Mouse (Mus musculus) midbrain, postnatal 0 days (tissue): ENCODE measurements around the gene Klhl3. TPM values are rescaled to one million over a fixed set of nuclear protein-coding genes. Genes with fewer than 3 reads are reported as not detected.

Experiments
- ATAC-seq: fragments of 200-750 bp; cut with Nextera tagmentation; 2 replicates; pipeline ENCODE4 v1.8.0; 2017; ENCODE audit warnings: moderate number of reproducible peaks, mild to moderate bottlenecking, moderate TSS enrichment, moderate library complexity; ENCODE audit not compliant: low FRiP score
- DNase-seq: peaks from one replicate; pipeline ENCODE4 v3.0.0-alpha.2; 2015; ENCODE audit warnings: low spot score
- H3K27ac ChIP-seq: fragments of 300-500 bp; sonication (generic); 2 replicates; pipeline ENCODE4 v1.5.1; 2014; ENCODE audit warnings: low read depth, mild to moderate bottlenecking, low read length, mixed read lengths
- H3K27me3 ChIP-seq: fragments of 300-500 bp; sonication (generic); 2 replicates; pipeline ENCODE4 v1.6.1; 2014; ENCODE audit warnings: low read length, control low read depth, mixed read lengths; ENCODE audit not compliant: insufficient read depth
- H3K36me3 ChIP-seq: fragments of 300-500 bp; sonication (generic); 2 replicates; pipeline ENCODE4 v1.6.1; 2014; ENCODE audit warnings: low read length, control low read depth, mixed read lengths; ENCODE audit not compliant: insufficient read depth
- H3K4me1 ChIP-seq: fragments of 300-500 bp; sonication (generic); 2 replicates; pipeline ENCODE4 v1.6.1; 2014; ENCODE audit warnings: mild to moderate bottlenecking, control low read depth, antibody characterized with exemption, low read length, mixed read lengths; ENCODE audit not compliant: insufficient read depth
- H3K4me2 ChIP-seq: fragments of 300-500 bp; sonication (generic); 2 replicates; pipeline ENCODE4 v1.6.1; 2014; ENCODE audit warnings: low read depth, mild to moderate bottlenecking, low read length, mixed read lengths; ENCODE audit not compliant: poor library complexity, severe bottlenecking
- H3K4me3 ChIP-seq: fragments of 300-500 bp; sonication (generic); 2 replicates; pipeline ENCODE4 v1.5.1; 2014; ENCODE audit warnings: low read depth, mild to moderate bottlenecking, low read length, moderate library complexity
- H3K9ac ChIP-seq: fragments of 300-500 bp; sonication (generic); replicated peaks from 2 replicates; pipeline ENCODE4 v1.6.1; 2014; ENCODE audit warnings: mild to moderate bottlenecking, low read length, moderate library complexity, mixed read lengths; ENCODE audit not compliant: poor library complexity, severe bottlenecking
- H3K9me3 ChIP-seq: fragments of 300-500 bp; sonication (generic); 2 replicates; pipeline ENCODE4 v1.6.1; 2016; ENCODE audit warnings: low read length, control low read depth
- CTCF ChIP-seq: IDR thresholded peaks from 2 replicates; pipeline ENCODE4 v1.5.1; 2016; ENCODE audit warnings: antibody characterized with exemption, mild to moderate bottlenecking
- WGBS: fragments of 180-500 bp; shearing (Covaris S2); extraction: QIAGEN DNeasy Blood & Tissue Kit; methylation state at CpG from one replicate; pipeline ENCODE4 v1.1.7; 2014; 5-methylcytosine and 5-hydroxymethylcytosine counted together
- polyA plus RNA-seq: library from polyadenylated mRNA; unstranded; fragments of >200 nt; fragmentation: Nextera tagmentation; extraction: Ambion mirVana; gene quantifications from 2 replicates; pipeline ENCODE4 v1.2.1, GENCODE M21; 2015
- total RNA-seq: library from RNA; depleted of rRNA; stranded (reverse); fragments of >200 nt; gene quantifications from 2 replicates; pipeline ENCODE4 v1.2.3, GENCODE M21; 2014

Gene Klhl3
- total and polyA plus RNA-seq, 2 experiments from 2014 or later = 11.2 to 13.4 TPM

DNA sequence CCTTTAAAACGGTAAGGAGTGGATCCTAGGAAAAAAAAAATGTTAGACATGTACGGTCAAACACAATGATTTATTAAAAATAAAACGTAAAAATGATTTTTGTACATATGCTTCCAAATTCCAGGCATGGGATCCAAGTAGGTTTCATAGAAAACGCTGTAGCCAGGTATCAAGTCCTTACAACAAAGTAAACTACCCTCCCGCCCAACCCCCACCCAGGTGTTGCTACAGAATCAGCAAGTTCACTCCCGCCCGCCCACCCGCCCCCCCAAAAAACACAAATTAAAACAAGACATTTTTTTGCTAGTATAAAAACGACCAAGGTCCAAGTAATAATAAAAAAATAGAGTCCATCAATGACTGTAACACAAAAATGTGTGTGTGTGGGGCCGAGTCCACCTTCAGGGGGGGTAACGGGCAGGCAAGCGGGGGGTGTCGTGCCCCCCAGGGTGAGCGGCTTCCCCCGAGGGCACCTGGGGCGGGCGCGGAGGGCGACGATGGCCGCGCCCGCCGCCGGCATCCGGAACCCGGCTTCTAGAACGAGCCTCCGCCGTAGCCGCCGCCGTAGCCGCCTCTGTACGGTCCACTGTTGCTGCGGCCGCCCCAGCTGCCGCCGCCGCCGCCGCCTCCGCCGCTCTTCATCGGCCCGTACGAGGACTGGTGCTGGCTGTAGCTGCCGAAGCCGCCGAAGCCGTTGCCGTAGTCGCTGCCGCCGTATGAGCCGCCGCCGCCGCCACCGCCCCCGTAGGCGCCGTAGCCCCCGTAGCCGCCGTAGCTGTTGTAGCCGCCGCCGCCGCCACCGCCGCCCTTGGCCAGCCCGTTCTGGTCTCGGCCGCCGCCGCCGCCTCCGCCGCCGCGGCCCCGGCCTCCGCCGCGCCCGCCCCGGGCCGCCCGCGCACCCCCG lies 13.7 kb upstream of the Klhl3 start:
- H3K4me3 ChIP-seq = peak overlapping the region; percentile 92
- H3K27me3 ChIP-seq = no peaks in the 10 kb centered on the region
- peaks cover 3% of the 10 kb centered on the region; the same call in 1 of the 2 replicates for H3K4me1 ChIP-seq
- no peak for TF ChIP-seq CTCF
- peak overlapping the region; percentile 100 for H3K27ac ChIP-seq
- H3K9ac ChIP-seq = peak overlapping the region; percentile 100
- H3K36me3 ChIP-seq = no peaks in the 10 kb centered on the region
- DNase-seq = no peak
- WGBS = under 1% methylated on average over 52 of the region's 92 CpGs
- H3K9me3 ChIP-seq = no peaks in the 10 kb centered on the region
- H3K4me2 ChIP-seq = peak overlapping the region; percentile 87
- ATAC-seq = no peak

DNA sequence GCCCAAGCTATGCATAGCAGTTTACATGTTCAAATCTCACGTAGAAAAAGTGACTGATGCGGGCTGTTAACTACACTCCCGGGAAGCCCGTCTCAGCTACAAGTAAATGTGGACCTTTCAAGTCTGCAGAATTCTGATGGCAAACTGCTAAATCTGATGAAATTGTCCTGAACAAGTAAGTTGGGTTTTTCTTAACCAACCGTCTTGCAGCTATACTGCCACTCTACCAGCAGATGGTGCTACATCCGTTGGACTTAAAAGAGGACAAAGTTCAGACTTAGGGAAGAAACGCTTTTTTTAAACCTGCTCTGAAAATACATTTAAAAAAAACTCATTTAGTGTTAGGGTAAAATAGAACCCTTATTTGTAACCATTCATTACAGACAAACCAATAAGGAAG lies 12.7 kb upstream of the Klhl3 start:
- H3K9me3 ChIP-seq = no peaks in the 10 kb centered on the region
- H3K4me3 ChIP-seq = peak overlapping the region; percentile 92
- H3K27me3 ChIP-seq = no peaks in the 10 kb centered on the region
- H3K4me1 ChIP-seq = peaks cover 3% of the 10 kb centered on the region; the same call in 1 of the 2 replicates
- peak; percentile 89 for TF ChIP-seq CTCF
- 32% methylated on average over 7 of the region's 7 CpGs for WGBS
- H3K4me2 ChIP-seq = peak overlapping the region; percentile 87
- H3K9ac ChIP-seq = no peak overlapping the region
- no peaks in the 10 kb centered on the region for H3K36me3 ChIP-seq
- ATAC-seq (no peak), DNase-seq (peak; percentile 76)
- no peak overlapping the region for H3K27ac ChIP-seq

GRCm38 (mm10) chr13:58124989-58125388 lies 11.6 kb upstream of the Klhl3 start:
- no peak for TF ChIP-seq CTCF
- Histone ChIP-seq H3K4me2 (no peak overlapping the region), H3K27ac (no peak overlapping the region), H3K9ac (no peak overlapping the region), H3K36me3 (no peaks in the 10 kb centered on the region), H3K4me3 (no peak overlapping the region), H3K4me1 (peaks cover 3% of the 10 kb centered on the region; the same call in 1 of the 2 replicates), H3K27me3 (no peaks in the 10 kb centered on the region), H3K9me3 (no peaks in the 10 kb centered on the region)
- DNase-seq (no peak), ATAC-seq (no peak)
- WGBS = 71% methylated on average over 2 of the region's 2 CpGs

GRCm38 (mm10) chr13:58124278-58124677 lies 10.9 kb upstream of the Klhl3 start:
- no peak for TF ChIP-seq CTCF
- Histone ChIP-seq H3K4me3 (no peak overlapping the region), H3K9me3 (no peaks in the 10 kb centered on the region), H3K27me3 (no peaks in the 10 kb centered on the region), H3K36me3 (no peaks in the 10 kb centered on the region), H3K27ac (no peak overlapping the region), H3K9ac (no peak overlapping the region), H3K4me1 (peaks cover 3% of the 10 kb centered on the region; the same call in 1 of the 2 replicates), H3K4me2 (no peak overlapping the region)
- DNase-seq (no peak), ATAC-seq (no peak)
- WGBS = 85% methylated on average over 3 of the region's 3 CpGs

GRCm38 (mm10) chr13:58123381-58123780 lies 10.0 kb upstream of the Klhl3 start:
- Histone ChIP-seq H3K4me3 (no peak overlapping the region), H3K9ac (no peak overlapping the region), H3K4me2 (no peak overlapping the region), H3K4me1 (peaks cover 3% of the 10 kb centered on the region; the same call in 1 of the 2 replicates), H3K9me3 (no peaks in the 10 kb centered on the region), H3K27ac (no peak overlapping the region), H3K36me3 (no peaks in the 10 kb centered on the region), H3K27me3 (no peaks in the 10 kb centered on the region)
- DNase-seq = no peak
- 72% methylated on average over 8 of the region's 8 CpGs for WGBS
- ATAC-seq = no peak
- TF ChIP-seq CTCF = no peak

- Histone ChIP-seq H3K9ac (no peak overlapping the region), H3K9me3 (no peaks in the 10 kb centered on the region), H3K4me1 (peaks cover 3% of the 10 kb centered on the region; the same call in 1 of the 2 replicates), H3K4me2 (no peak overlapping the region), H3K36me3 (no peaks in the 10 kb centered on the region), H3K27me3 (no peaks in the 10 kb centered on the region), H3K4me3 (no peak overlapping the region), H3K27ac (no peak overlapping the region)
- DNase-seq = no peak
- WGBS = 65% methylated on average over 10 of the region's 10 CpGs
- no peak for TF ChIP-seq CTCF
- no peak for ATAC-seq
Measured at GRCm38 (mm10) chr13:58122786-58123297, 9.4 kb upstream of the Klhl3 start.
